Mouse (Mus musculus): ENCODE measurements around the gene Wdr5b. TPM values are rescaled to one million over a fixed set of nuclear protein-coding genes. Genes with fewer than 3 reads are reported as not detected.

Wdr5b gene
- total and polyA plus RNA-seq, 3 experiments: 5.4 to 7.4 (median 5.9) TPM

GRCm38 (mm10) chr16:36053524-36054275 lies 12.7 kb downstream of the Wdr5b start:
- Histone ChIP-seq H3K4me2 (ENCODE audit: insufficient read depth, low read depth, poor library complexity, severe bottlenecking) (no peak overlapping the region), H3K9me3 (replicated peaks; ENCODE audit: low read length) (no peaks in the 10 kb centered on the region), H3K4me3 (replicated peaks in 1 of 3; ENCODE audit: low read depth in 2 of 3, low read length in 2 of 3, poor library complexity in 1 of 3) (no peak overlapping the region), H3K9ac (ENCODE audit: insufficient read depth, low read depth) (no peak overlapping the region), H3K79me2 (replicated peaks; ENCODE audit: control insufficient read depth, extremely low read depth, insufficient read depth, poor library complexity, severe bottlenecking) (no peaks in the 10 kb centered on the region), H3K27ac (ENCODE audit: insufficient read depth, low read depth) (no peak overlapping the region), H3K36me3 (replicated peaks in 1 of 2; ENCODE audit: control insufficient read depth in 1 of 2, insufficient read depth in 1 of 2, low read length in 1 of 2) (peaks cover 29 to 80% of the 10 kb centered on the region in 2 experiments), H3K4me1 (ENCODE audit: control insufficient read depth in 1 of 2, insufficient read depth in 2 of 2) (peaks cover 3 to 22% of the 10 kb centered on the region in 2 experiments; a peak in 2 of 4 replicates), H3K27me3 (replicated peaks) (no peaks in the 10 kb centered on the region)
- TF ChIP-seq SMC3 (IDR thresholded peaks at IDR 0.05; ENCODE audit: low read depth, low read length): no peak
- no peak for TF ChIP-seq GABPA (IDR thresholded peaks at IDR 0.05; ENCODE audit: insufficient replicate concordance, low read depth, low read length)
- no peak for TF ChIP-seq CHD2 (IDR thresholded peaks at IDR 0.05; ENCODE audit: low read length)
- no peak for TF ChIP-seq PAX5 (IDR thresholded peaks at IDR 0.05; ENCODE audit: low read length)
- no peak for TF ChIP-seq NRF1 (IDR thresholded peaks at IDR 0.05; ENCODE audit: low read depth, low read length)
- no peak for TF ChIP-seq ZC3H11A (IDR thresholded peaks at IDR 0.05; ENCODE audit: low read depth, low read length)
- no peak for TF ChIP-seq MAZ (IDR thresholded peaks at IDR 0.05; ENCODE audit: low read depth, low read length)
- dilution Hi-C loops (cut with MboI; ENCODE audit: extremely low pct_ligation_motif_present, extremely low pct_unique_long_range_greater_than_20kb, low sequenced_read_pairs): no loop called here
- in situ Hi-C loops (cut with MboI; ENCODE audit: low pct_ligation_motif_present, low pct_unique_long_range_greater_than_20kb, low sequenced_read_pairs): no loop called here
- no peak for DNase-seq (ENCODE audit: extremely low read depth)

GRCm38 (mm10) chr16:36054920-36055319 lies 13.9 kb downstream of the Wdr5b start:
- no peak for DNase-seq (ENCODE audit: extremely low read depth)
- no peak for TF ChIP-seq ZNF384 (IDR thresholded peaks at IDR 0.05; ENCODE audit: low read depth, low read length)
- TF ChIP-seq IRF4 (IDR thresholded peaks at IDR 0.05; ENCODE audit: low read depth, low read length): no peak
- no peak for TF ChIP-seq RCOR1 (conservative IDR thresholded peaks at IDR 0.05; ENCODE audit: low read depth, low read length)
- TF ChIP-seq MAZ (IDR thresholded peaks at IDR 0.05; ENCODE audit: low read depth, low read length): no peak
- Histone ChIP-seq H3K4me2 (ENCODE audit: insufficient read depth, low read depth, poor library complexity, severe bottlenecking) (no peak overlapping the region), H3K4me3 (replicated peaks in 1 of 3; ENCODE audit: low read depth in 2 of 3, low read length in 2 of 3, poor library complexity in 1 of 3) (no peak overlapping the region), H3K9ac (ENCODE audit: insufficient read depth, low read depth) (no peak overlapping the region), H3K79me2 (replicated peaks; ENCODE audit: control insufficient read depth, extremely low read depth, insufficient read depth, poor library complexity, severe bottlenecking) (no peaks in the 10 kb centered on the region), H3K9me3 (replicated peaks; ENCODE audit: low read length) (no peaks in the 10 kb centered on the region), H3K27ac (ENCODE audit: insufficient read depth, low read depth) (no peak overlapping the region), H3K36me3 (replicated peaks in 1 of 2; ENCODE audit: control insufficient read depth in 1 of 2, insufficient read depth in 1 of 2, low read length in 1 of 2) (peaks cover 18 to 73% of the 10 kb centered on the region in 2 experiments), H3K27me3 (replicated peaks) (no peaks in the 10 kb centered on the region), H3K4me1 (ENCODE audit: control insufficient read depth in 1 of 2, insufficient read depth in 2 of 2) (peaks cover 3 to 22% of the 10 kb centered on the region in 2 experiments; a peak in 2 of 4 replicates)
- dilution Hi-C loops (cut with MboI; ENCODE audit: extremely low pct_ligation_motif_present, extremely low pct_unique_long_range_greater_than_20kb, low sequenced_read_pairs): no loop called here
- in situ Hi-C loops (cut with MboI; ENCODE audit: low pct_ligation_motif_present, low pct_unique_long_range_greater_than_20kb, low sequenced_read_pairs): no loop called here

GRCm38 (mm10) chr16:36056416-36056815 lies 15.4 kb downstream of the Wdr5b start:
- Histone ChIP-seq H3K4me1 (ENCODE audit: control insufficient read depth in 1 of 2, insufficient read depth in 2 of 2) (peaks cover 3 to 22% of the 10 kb centered on the region in 2 experiments; a peak in 2 of 4 replicates), H3K36me3 (replicated peaks in 1 of 2; ENCODE audit: control insufficient read depth in 1 of 2, insufficient read depth in 1 of 2, low read length in 1 of 2) (peaks cover 7 to 76% of the 10 kb centered on the region in 2 experiments), H3K79me2 (replicated peaks; ENCODE audit: control insufficient read depth, extremely low read depth, insufficient read depth, poor library complexity, severe bottlenecking) (no peaks in the 10 kb centered on the region), H3K27ac (ENCODE audit: insufficient read depth, low read depth) (no peak overlapping the region), H3K4me3 (replicated peaks in 1 of 3; ENCODE audit: low read depth in 2 of 3, low read length in 2 of 3, poor library complexity in 1 of 3) (no peak overlapping the region), H3K9ac (ENCODE audit: insufficient read depth, low read depth) (no peak overlapping the region), H3K4me2 (ENCODE audit: insufficient read depth, low read depth, poor library complexity, severe bottlenecking) (no peak overlapping the region), H3K9me3 (replicated peaks; ENCODE audit: low read length) (no peaks in the 10 kb centered on the region), H3K27me3 (replicated peaks) (no peaks in the 10 kb centered on the region)
- dilution Hi-C loops (cut with MboI; ENCODE audit: extremely low pct_ligation_motif_present, extremely low pct_unique_long_range_greater_than_20kb, low sequenced_read_pairs): no loop called here
- DNase-seq (ENCODE audit: extremely low read depth): no peak
- TF ChIP-seq GABPA (IDR thresholded peaks at IDR 0.05; ENCODE audit: insufficient replicate concordance, low read depth, low read length) (no peak), RAD21 (IDR thresholded peaks at IDR 0.05; ENCODE audit: low read depth, low read length) (no peak), ZKSCAN1 (IDR thresholded peaks at IDR 0.05; ENCODE audit: borderline replicate concordance, low read depth, low read length) (no peak), MAZ (IDR thresholded peaks at IDR 0.05; ENCODE audit: low read depth, low read length) (no peak)
- in situ Hi-C loops (cut with MboI; ENCODE audit: low pct_ligation_motif_present, low pct_unique_long_range_greater_than_20kb, low sequenced_read_pairs): no loop called here

Measured in CH12.LX (cell line).